Mouse (Mus musculus) neural tube, embryonic 15.5 days (tissue): ENCODE results near the gene Atp23. TPM values are rescaled to one million over a fixed set of nuclear protein-coding genes. Genes with fewer than 3 reads are reported as not detected.

Experiments
- ATAC-seq: fragments of 200-750 bp; cut with Nextera tagmentation; 2 replicates; pipeline ENCODE4 v1.8.0; 2017; ENCODE audit warnings: mild to moderate bottlenecking, moderate TSS enrichment, moderate library complexity; ENCODE audit not compliant: low FRiP score
- H3K27ac ChIP-seq: fragments of 300-500 bp; sonication (generic); replicated peaks from 2 replicates; pipeline ENCODE4 v1.5.1; 2015; ENCODE audit warnings: mild to moderate bottlenecking, inconsistent platforms
- H3K27me3 ChIP-seq: fragments of 300-500 bp; sonication (generic); replicated peaks from 2 replicates; pipeline ENCODE4 v1.6.1; 2015; ENCODE audit warnings: inconsistent platforms
- H3K36me3 ChIP-seq: fragments of 300-500 bp; sonication (generic); 2 replicates; pipeline ENCODE4 v1.6.1; 2015; ENCODE audit warnings: inconsistent platforms
- H3K4me1 ChIP-seq: fragments of 300-500 bp; sonication (generic); 2 replicates; pipeline ENCODE4 v1.6.1; 2015; ENCODE audit warnings: inconsistent platforms
- H3K4me2 ChIP-seq: fragments of 300-500 bp; sonication (generic); 2 replicates; pipeline ENCODE4 v1.6.1; 2015; ENCODE audit warnings: inconsistent platforms, mild to moderate bottlenecking, moderate library complexity
- H3K4me3 ChIP-seq: fragments of 300-500 bp; sonication (generic); replicated peaks from 2 replicates; pipeline ENCODE4 v1.5.1; 2015; ENCODE audit warnings: mild to moderate bottlenecking, inconsistent platforms
- H3K9ac ChIP-seq: fragments of 300-500 bp; sonication (generic); replicated peaks from 2 replicates; pipeline ENCODE4 v1.6.1; 2015; ENCODE audit warnings: mild to moderate bottlenecking, inconsistent platforms
- H3K9me3 ChIP-seq: fragments of 300-500 bp; sonication (generic); replicated peaks from 2 replicates; pipeline ENCODE4 v1.6.1; 2016; ENCODE audit warnings: inconsistent platforms
- WGBS: fragments of 180-500 bp; shearing (Covaris S2); methylation state at CpG from one replicate; pipeline ENCODE4 v1.1.7; 2015; ENCODE audit warnings: mixed read lengths; 5-methylcytosine and 5-hydroxymethylcytosine counted together
- polyA plus RNA-seq: library from polyadenylated mRNA; unstranded; fragments of >200 nt; fragmentation: Nextera tagmentation; extraction: Ambion mirVana; gene quantifications from 2 replicates; pipeline ENCODE4 v1.2.1, GENCODE M21; 2015

The Atp23 gene
- polyA plus RNA-seq, 1 experiment from 2014 or later = 15.0 TPM

GRCm38 (mm10) chr10:126906811-126907210 is 5.7 kb upstream of the Atp23 start:
- H3K27ac ChIP-seq = no peak overlapping the region
- 95% methylated on average over 5 of the region's 5 CpGs for WGBS
- H3K4me1 ChIP-seq = peaks cover 5% of the 10 kb centered on the region
- no peaks in the 10 kb centered on the region for H3K36me3 ChIP-seq
- no peak for ATAC-seq
- 0 out of 2 replicates have a peak, but pooled peaks cover 3% of the 10 kb centered on the region for H3K27me3 ChIP-seq
- no peak overlapping the region for H3K9ac ChIP-seq
- H3K4me3 ChIP-seq = no peak overlapping the region
- no peaks in the 10 kb centered on the region for H3K9me3 ChIP-seq
- H3K4me2 ChIP-seq = no peak overlapping the region

- Histone ChIP-seq H3K9me3 (no peaks in the 10 kb centered on the region), H3K36me3 (no peaks in the 10 kb centered on the region), H3K9ac (peak overlapping the region; percentile 67), H3K4me2 (peak overlapping the region; percentile 82), H3K27ac (peak overlapping the region; percentile 87), H3K27me3 (0 out of 2 replicates have a peak, but pooled peaks cover 3% of the 10 kb centered on the region), H3K4me3 (peak overlapping the region; percentile 51), H3K4me1 (peaks cover 11% of the 10 kb centered on the region)
- ATAC-seq = peak; percentile 82
- under 1% methylated on average over 30 of the region's 30 CpGs for WGBS
These were observed 4.5 kb upstream of the Atp23 start for GRCm38 (mm10) chr10:126905650-126906075.

- no peak for ATAC-seq
- Histone ChIP-seq H3K4me3 (peak overlapping the region; percentile 51), H3K4me2 (peak overlapping the region; percentile 82), H3K4me1 (peaks cover 15% of the 10 kb centered on the region), H3K27ac (peak overlapping the region; percentile 87; the same call in 1 of the 2 replicates), H3K36me3 (no peaks in the 10 kb centered on the region), H3K9me3 (no peaks in the 10 kb centered on the region), H3K9ac (no peak overlapping the region), H3K27me3 (0 out of 2 replicates have a peak, but pooled peaks cover 3% of the 10 kb centered on the region)
- 73% methylated on average over 8 of the region's 8 CpGs for WGBS
These were observed 3.9 kb upstream of the Atp23 start for GRCm38 (mm10) chr10:126905086-126905485.

- Histone ChIP-seq H3K4me3 (no peak overlapping the region), H3K36me3 (no peaks in the 10 kb centered on the region), H3K27ac (no peak overlapping the region), H3K27me3 (0 out of 2 replicates have a peak, but pooled peaks cover 3% of the 10 kb centered on the region), H3K4me1 (peaks cover 20% of the 10 kb centered on the region), H3K9me3 (no peaks in the 10 kb centered on the region), H3K9ac (no peak overlapping the region), H3K4me2 (no peak overlapping the region)
- ATAC-seq = no peak
- 30% methylated on average over 5 of the region's 5 CpGs for WGBS
These were observed 3.1 kb upstream of the Atp23 start for GRCm38 (mm10) chr10:126904221-126904620.

GRCm38 (mm10) chr10:126901488-126901843 is 311 bp upstream of the Atp23 start:
- peaks cover 8% of the 10 kb centered on the region for H3K36me3 ChIP-seq
- ATAC-seq = no peak
- H3K27me3 ChIP-seq = 0 out of 2 replicates have a peak, but pooled peaks cover 3% of the 10 kb centered on the region
- H3K4me1 ChIP-seq = peaks cover 20% of the 10 kb centered on the region
- H3K9ac ChIP-seq = peak overlapping the region; percentile 69; the same call in 1 of the 2 replicates
- no peak overlapping the region for H3K27ac ChIP-seq
- WGBS = under 1% methylated on average over 4 of the region's 4 CpGs
- peak overlapping the region; percentile 76 for H3K4me3 ChIP-seq
- peak overlapping the region; percentile 93 for H3K4me2 ChIP-seq
- H3K9me3 ChIP-seq = no peaks in the 10 kb centered on the region

GRCm38 (mm10) chr10:126895891-126896290 is 5.3 kb downstream of the Atp23 start:
- WGBS = 43% methylated on average over 6 of the region's 6 CpGs
- no peak overlapping the region for H3K27ac ChIP-seq
- no peak overlapping the region for H3K4me2 ChIP-seq
- peaks cover 28% of the 10 kb centered on the region for H3K36me3 ChIP-seq
- ATAC-seq = no peak
- no peak overlapping the region for H3K4me3 ChIP-seq
- no peaks in the 10 kb centered on the region for H3K9me3 ChIP-seq
- H3K4me1 ChIP-seq = peaks cover 11% of the 10 kb centered on the region
- H3K27me3 ChIP-seq = no peaks in the 10 kb centered on the region
- H3K9ac ChIP-seq = no peak overlapping the region

GRCm38 (mm10) chr10:126894061-126894460 is 7.1 kb downstream of the Atp23 start:
- Histone ChIP-seq H3K4me2 (no peak overlapping the region), H3K36me3 (peaks cover 46% of the 10 kb centered on the region), H3K27me3 (no peaks in the 10 kb centered on the region), H3K27ac (no peak overlapping the region), H3K9me3 (no peaks in the 10 kb centered on the region), H3K4me1 (no peaks in the 10 kb centered on the region), H3K9ac (no peak overlapping the region), H3K4me3 (no peak overlapping the region)
- ATAC-seq = no peak
- 97% methylated on average over 15 of the region's 15 CpGs for WGBS

- no peaks in the 10 kb centered on the region for H3K4me1 ChIP-seq
- 95% methylated on average over 7 of the region's 7 CpGs for WGBS
- no peaks in the 10 kb centered on the region for H3K9me3 ChIP-seq
- peaks cover 50% of the 10 kb centered on the region for H3K36me3 ChIP-seq
- no peak for ATAC-seq
- no peak overlapping the region for H3K4me2 ChIP-seq
- no peaks in the 10 kb centered on the region for H3K27me3 ChIP-seq
- no peak overlapping the region for H3K4me3 ChIP-seq
- H3K9ac ChIP-seq = no peak overlapping the region
- no peak overlapping the region for H3K27ac ChIP-seq
These were observed 8.0 kb downstream of the Atp23 start for GRCm38 (mm10) chr10:126893145-126893544.

GRCm38 (mm10) chr10:126873755-126874154 is 27.4 kb downstream of the Atp23 start:
- WGBS = 92% methylated on average over 3 of the region's 3 CpGs
- H3K36me3 ChIP-seq = no peaks in the 10 kb centered on the region

GRCm38 (mm10) chr10:126872256-126872655 is 28.9 kb downstream of the Atp23 start:
- Histone ChIP-seq H3K4me3 (no peak overlapping the region), H3K4me2 (no peak overlapping the region), H3K27me3 (no peaks in the 10 kb centered on the region), H3K36me3 (no peaks in the 10 kb centered on the region), H3K27ac (no peak overlapping the region), H3K9me3 (no peaks in the 10 kb centered on the region), H3K4me1 (peaks cover 5% of the 10 kb centered on the region; the same call in 1 of the 2 replicates), H3K9ac (no peak overlapping the region)
- no peak for ATAC-seq
- WGBS = 73% methylated on average over 5 of the region's 5 CpGs

More at GRCm38 (mm10) chr10:126873755-126874154, 27.4 kb downstream of the Atp23 start:
- no peak overlapping the region for H3K27ac ChIP-seq
- no peaks in the 10 kb centered on the region for H3K9me3 ChIP-seq
- H3K4me3 ChIP-seq = no peak overlapping the region
- no peaks in the 10 kb centered on the region for H3K27me3 ChIP-seq
- peaks cover 5% of the 10 kb centered on the region; the same call in 1 of the 2 replicates for H3K4me1 ChIP-seq
- no peak for ATAC-seq
- H3K9ac ChIP-seq = no peak overlapping the region
- no peak overlapping the region for H3K4me2 ChIP-seq

GRCm38 (mm10) chr10:126869372-126870318 is 31.5 kb downstream of the Atp23 start:
- 21% methylated on average over 23 of the region's 23 CpGs for WGBS
- peak; percentile 75; the same call in 1 of the 2 replicates for ATAC-seq
- no peaks in the 10 kb centered on the region for H3K9me3 ChIP-seq
- peak overlapping the region; percentile 47 for H3K4me2 ChIP-seq
- H3K4me3 ChIP-seq = peak overlapping the region; percentile 21
- no peak overlapping the region for H3K27ac ChIP-seq
- no peaks in the 10 kb centered on the region for H3K36me3 ChIP-seq
- 0 out of 2 replicates have a peak overlapping the region, but pooled peaks have one; percentile 8 for H3K9ac ChIP-seq
- H3K4me1 ChIP-seq = peaks cover 5% of the 10 kb centered on the region; the same call in 1 of the 2 replicates
- no peaks in the 10 kb centered on the region for H3K27me3 ChIP-seq

GRCm38 (mm10) chr10:126865284-126865683 is 35.9 kb downstream of the Atp23 start:
- no peak overlapping the region for H3K27ac ChIP-seq
- no peaks in the 10 kb centered on the region for H3K27me3 ChIP-seq
- ATAC-seq = no peak
- H3K4me3 ChIP-seq = no peak overlapping the region
- no peaks in the 10 kb centered on the region for H3K36me3 ChIP-seq
- 92% methylated on average over 8 of the region's 8 CpGs for WGBS
- H3K9me3 ChIP-seq = no peaks in the 10 kb centered on the region
- no peak overlapping the region for H3K4me2 ChIP-seq
- peaks cover 8% of the 10 kb centered on the region; the same call in 1 of the 2 replicates for H3K4me1 ChIP-seq
- H3K9ac ChIP-seq = no peak overlapping the region
